Mouse (Mus musculus): ENCODE measurements at regions not wholly inside any gene's neighbourhood (a gene's known extent, or its start where the extent isn't known, plus 50 kb on each side); places are given as distances from the start of the nearest gene placed in this dataset.

DNA sequence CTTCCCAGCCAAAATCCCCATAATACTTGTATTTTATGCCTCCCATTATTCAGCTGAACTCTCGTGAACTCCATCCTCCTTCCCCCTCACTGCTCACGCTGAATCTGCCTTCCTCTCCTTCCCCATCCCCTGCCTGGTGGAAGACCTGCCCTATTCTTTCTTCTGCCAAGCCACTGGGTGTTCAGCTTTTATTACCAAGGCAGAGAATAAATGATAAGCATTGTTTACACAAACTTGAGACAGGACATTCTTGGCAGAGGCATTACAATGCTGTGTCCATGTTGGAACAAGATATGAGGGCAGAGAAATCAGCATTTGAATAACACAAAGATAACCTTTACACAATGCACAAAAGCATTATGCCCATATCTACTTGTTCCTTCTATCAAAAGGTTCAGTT, 80.2 kb downstream of the Dhrs2 start:
- no peak for DNase-seq (ENCODE audit: low spot score)

DNA sequence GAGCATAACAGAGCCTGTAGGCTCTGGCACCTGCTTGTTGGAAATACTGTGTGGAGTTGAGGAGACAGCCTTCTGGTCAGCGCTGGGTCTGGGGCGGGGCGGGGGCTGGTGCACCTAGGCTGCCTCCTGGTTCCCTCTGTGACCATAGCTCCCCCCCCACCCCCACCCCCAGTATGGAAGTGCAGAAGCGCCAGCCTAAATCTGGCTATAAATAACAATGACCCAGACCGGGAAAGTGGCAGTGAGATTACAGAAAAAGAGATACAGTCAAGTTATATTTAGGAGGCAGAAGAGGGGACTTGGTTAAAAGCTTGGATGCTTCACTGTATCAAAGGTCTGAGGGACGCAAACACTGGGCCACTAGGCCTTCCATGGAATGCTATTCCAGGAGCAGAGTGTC, 91.8 kb downstream of the Dhrs2 start:
- DNase-seq (ENCODE audit: low spot score) = no peak

DNA sequence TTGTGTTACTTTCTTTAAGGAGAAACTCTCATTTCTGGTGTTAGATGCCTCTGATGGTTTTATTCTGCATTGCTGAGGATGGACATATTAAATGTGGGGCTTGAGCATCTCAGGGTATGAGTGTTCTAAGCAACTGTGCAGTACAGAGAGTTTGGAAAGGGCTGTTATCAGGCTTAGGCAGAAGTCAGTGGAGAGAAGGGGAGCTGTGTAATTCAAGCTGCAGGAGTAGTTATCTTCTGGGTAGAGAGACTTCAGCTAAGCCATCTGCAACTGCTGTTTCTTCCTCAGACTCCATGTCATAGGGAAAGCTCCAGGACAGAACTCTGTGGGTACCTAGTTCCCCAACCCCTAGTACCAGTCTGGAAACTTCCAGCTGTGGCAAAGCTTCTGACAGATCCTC, 102.1 kb downstream of the Dhrs2 start:
- DNase-seq (ENCODE audit: low spot score) = no peak

DNA sequence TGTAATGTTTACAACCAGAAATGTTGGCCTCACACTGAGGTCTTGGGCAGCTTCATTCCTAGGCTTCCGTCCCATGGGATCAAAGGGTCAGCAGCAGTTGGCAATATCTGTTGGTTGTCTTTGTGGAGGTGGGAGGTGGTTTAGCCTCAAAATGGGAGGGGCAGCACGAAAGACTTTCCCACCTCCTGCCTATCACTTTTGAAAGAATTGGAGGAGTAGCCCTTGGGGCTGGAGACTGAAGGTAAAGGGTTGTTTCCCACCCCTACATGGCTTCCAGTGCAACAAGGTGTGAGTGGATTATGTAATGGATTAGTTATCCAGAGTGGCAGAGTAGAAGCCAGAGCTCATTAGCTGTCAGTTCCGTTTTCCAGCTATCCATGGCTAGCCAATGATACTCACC, 102.5 kb downstream of the Dhrs2 start:
- DNase-seq (ENCODE audit: low spot score) = no peak

DNA sequence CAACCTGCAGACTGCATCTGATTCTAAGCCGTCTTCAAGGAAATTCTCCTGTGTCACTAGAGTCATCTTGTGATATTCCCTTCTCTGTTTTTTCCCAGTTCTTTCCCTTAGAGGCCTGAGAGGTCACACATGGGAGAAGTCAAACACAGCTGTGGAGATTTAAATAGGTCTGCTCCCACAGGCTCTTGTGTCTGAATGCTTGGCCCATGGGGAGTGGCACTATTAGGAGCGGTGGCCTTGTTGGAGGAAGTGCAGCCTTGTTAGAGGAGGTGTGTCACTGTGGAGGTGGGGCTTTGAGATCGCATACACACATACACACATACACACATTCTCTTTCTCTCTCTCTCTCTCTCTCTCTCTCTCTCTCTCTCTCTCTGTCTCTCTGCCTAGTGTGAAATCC, 112.0 kb downstream of the Dhrs2 start:
- no peak for DNase-seq (ENCODE audit: low spot score)

DNA sequence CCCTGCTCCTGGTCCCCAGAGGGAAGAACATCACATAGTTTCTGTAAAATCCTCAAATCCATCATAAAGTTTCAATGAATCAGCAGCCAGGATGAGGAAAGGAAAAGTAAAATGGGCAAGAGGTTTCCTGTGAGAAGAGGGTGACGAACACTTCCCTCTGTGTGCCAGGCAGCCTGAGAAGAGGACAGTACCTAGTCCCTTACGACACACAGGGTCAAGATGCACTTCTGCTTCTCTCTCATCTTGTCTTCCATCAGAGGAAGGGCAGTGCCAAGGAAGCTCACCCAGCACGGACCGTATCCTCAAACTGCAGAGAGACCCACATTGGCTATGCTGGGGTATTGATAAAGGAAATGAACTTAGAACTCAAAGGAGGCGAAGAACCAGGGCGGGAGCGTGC, 112.5 kb downstream of the Dhrs2 start:
- no peak for DNase-seq (ENCODE audit: low spot score)

DNA sequence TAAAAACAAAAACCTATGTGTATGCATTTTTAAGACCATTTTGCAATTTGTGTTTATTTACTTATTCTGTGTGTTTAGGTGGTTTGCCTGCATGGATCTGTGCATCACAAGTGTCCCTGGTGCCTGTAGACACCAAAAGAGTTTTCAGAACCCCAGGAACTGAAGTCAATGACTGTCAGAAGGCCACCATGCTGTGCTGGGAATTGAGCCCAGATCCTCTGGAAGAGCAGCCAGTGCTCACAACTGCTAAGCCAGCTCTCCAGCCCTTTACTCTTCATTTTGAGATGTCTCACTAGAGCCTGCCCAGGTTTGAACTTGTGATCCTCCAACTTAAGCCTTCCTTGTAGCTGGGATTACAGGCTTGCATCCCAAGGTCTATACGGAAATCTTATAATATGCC, 113.8 kb downstream of the Dhrs2 start:
- no peak for DNase-seq (ENCODE audit: low spot score)

DNA sequence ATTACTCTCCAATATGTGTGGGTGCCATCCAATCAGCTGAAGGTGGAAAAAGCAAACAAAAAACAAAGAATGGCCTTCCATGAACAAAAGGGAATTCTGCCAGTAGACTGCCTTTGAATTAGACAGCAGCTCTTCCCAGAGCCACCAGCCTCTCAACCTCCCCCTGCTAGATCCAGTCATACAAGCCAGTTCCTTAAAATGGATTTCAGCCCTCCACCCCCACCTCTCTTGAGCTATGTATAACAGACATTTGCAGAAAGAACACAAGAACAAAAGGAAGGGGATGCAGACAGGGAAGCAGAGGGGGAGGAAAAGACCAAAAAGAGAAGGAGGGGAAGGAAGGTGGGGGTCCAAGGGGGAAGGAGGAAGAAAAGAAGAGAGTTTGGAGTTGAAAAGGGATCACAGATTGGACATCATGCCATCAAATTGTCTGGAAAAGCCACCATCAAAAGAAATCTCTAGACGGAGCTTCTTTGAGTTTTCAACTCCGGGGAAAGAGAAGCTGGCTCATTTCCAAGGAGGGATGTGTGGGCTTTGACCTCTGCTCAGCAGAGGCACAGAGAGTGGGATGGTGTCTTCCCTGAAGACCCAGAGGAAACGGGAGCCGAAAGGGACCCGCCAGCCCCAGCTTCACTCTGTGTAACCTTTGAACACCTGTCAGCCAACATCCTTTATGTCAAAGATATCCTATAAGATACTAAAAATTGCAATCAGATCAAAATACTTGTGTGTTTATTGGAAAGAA, 114.8 kb downstream of the Dhrs2 start:
- DNase-seq (ENCODE audit: low spot score) = no peak

DNA sequence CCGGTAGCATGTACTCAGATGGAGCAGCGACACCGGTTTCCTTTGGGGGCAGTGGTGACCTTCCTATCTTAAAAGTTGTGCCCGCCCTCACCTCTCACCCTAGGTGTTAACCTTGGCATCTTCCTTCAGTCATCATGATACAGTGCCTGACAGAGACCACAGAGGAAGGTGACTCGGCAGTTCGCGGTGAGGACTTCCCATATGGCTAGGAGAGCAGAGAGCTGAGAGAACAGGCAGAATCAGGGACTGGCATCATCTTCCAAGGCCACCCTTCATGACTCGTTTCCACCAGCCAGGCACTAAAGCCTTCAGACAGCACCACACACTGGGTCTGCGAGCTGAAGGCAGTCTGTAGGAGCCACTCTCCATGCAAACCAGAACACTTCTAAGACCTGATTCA, 116.2 kb downstream of the Dhrs2 start:
- no peak for DNase-seq (ENCODE audit: low spot score)

DNA sequence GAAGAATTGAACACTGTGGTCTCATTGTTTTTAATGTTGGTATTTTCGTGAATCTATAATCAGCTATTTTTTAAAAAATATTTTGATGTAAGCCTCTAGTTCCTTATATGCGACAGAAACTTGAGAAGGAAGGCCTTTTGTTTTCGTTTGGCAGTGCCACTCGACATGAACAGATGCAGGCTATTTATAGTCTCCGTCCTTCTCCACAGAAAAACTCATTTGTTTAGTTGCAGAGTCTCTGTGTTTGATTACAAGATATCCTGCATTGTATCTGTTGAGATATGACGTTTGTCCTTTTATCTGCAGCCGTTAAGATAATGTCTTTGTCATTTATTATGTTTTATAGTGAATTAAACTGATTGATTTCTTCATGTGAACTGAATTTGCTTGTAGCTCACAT, 116.7 kb downstream of the Dhrs2 start:
- no peak for DNase-seq (ENCODE audit: low spot score)

DNA sequence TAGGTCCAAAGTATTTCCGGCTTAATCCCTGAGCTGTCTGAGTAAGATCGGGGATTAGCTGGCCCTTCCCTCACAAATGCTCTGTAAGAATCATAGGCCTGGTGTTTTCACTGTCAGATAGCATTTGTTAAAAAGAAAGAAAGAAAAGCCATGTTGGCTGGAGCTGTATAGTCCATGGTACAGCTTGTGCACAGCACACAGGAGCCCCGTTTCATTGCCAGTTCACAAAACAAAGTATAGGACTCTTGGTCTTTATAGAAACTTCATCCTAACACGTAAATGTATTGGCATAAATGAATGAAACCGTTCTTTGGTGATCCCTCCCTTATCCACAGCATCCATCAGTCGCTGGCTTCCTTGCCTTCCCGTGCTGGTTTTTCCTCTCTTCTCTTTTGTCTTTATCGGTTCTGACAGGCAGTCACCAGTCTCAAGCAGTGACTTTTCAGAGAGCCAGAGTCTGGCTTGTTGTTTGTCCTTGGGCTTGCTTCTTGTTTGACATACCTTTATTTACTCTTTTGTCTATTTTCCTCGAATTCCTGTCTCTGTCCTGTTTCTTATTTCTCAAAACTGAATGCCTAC, 117.3 kb downstream of the Dhrs2 start:
- no peak for DNase-seq (ENCODE audit: low spot score)

DNA sequence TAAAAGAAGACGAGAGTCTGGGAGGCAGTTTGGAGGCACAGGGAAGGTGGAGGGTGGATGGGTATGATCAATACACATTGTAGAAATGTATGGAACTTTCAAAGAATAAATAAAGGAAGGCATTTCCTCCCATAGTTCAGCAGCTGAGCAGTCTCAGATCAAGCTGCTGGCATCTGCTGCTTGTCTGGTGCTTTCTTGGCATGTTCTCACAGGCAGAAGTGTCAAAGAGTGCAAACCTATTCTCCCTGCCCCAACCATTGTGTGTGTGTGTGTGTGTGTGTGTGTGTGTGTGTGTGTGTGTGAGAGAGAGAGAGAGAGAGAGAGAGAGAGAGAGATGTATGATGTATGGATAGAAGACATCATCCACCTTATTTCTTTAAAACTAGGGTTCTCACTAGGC, 121.5 kb downstream of the Dhrs2 start:
- DNase-seq (ENCODE audit: low spot score) = no peak

DNA sequence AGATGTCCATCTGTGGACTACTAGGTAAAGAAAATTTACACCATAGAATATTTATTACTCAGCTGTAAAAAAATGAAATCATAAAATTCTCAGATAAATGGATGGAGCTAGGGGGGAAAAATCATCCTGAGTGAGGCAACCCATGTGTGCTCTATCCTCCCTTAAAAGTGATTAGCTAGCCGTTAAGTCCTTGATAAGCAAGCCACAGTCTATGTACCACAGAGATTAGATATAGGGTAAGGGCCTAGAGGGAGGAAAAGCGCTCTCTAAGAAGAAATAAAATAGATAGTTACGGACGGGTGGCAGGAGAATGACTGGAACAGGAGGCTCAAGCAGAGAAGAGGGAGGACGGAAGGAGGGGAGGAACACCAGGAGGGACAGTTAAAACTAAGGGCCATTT, 122.1 kb downstream of the Dhrs2 start:
- DNase-seq (ENCODE audit: low spot score) = no peak

DNA sequence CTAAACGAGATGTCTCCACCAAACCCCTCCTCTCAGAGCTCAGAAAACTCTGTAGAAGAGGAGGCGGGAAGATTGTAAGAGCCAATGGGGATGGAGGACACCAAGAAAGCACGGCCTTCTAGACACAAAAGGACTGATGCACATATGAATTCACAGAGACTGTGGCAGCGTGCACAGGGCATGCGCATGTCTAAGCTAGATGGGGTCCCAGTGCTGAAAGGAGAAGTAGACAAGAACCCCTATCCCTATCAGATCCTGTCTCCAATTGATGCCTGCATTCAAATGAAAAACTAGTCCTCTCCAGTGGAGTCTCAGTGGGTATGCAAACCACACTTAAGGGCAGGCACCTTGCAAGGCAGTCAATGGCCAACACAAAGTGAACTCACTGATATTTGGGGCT, 123.3 kb downstream of the Dhrs2 start:
- no peak for DNase-seq (ENCODE audit: low spot score)

DNA sequence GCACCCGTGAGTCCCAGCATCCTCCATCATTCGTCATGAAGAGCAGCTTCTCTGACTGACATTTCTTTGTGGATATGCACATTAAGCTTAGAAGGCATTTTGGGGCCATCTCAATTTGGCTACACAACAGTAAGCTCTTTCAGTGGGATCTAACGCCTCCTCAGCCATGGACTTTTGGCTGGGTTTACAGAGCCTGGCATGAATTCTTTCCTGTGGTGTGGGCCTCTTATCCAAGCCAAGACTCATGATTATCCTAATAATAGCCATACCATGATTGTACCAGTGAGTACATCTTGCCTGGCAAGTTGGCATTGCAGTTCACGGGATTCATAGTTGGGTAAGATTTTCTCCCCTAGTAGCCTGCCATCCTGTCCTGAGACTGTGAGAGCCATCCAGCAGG, 126.3 kb downstream of the Dhrs2 start:
- DNase-seq (ENCODE audit: low spot score) = no peak

DNA sequence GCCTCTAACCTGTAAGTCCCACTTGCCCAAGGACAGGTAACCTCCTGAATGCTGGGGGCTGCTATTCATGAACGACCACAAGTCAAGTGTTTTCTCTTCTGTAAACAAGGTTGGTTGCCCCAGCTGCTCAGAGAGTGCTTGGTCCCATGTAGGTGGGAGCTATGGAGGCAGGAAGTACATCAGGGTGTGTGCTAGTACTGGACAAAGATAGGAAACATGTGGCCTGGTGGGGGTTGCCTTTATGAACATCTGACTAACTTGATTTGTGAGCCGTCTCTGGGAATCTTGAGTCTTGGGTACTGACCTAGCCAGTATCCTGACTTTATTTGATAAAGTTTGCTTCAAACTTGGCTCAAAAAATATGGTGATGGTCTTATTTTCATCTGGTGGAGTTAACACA, 121.3 kb upstream of the Dhrs4 start:
- no peak for DNase-seq (ENCODE audit: low spot score)

DNA sequence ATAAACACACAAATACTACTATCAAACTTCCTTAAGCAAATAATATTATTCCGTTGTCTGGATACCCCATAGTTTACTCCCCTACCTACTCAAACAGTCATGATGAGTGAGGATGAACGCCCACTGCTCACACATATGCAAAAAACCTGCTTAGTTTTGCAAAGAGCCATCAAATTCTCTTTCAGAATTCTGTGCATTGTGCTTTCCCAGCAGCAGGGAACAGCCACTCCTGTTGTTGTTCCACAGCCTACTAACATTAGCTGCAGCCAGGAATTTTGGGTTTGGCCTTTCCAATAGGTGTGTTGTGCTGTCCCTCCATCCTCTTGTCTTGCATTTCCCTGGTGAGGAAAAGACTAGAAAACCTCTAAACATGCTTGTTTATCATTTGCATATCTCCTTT, 120.1 kb upstream of the Dhrs4 start:
- no peak for DNase-seq (ENCODE audit: low spot score)

DNA sequence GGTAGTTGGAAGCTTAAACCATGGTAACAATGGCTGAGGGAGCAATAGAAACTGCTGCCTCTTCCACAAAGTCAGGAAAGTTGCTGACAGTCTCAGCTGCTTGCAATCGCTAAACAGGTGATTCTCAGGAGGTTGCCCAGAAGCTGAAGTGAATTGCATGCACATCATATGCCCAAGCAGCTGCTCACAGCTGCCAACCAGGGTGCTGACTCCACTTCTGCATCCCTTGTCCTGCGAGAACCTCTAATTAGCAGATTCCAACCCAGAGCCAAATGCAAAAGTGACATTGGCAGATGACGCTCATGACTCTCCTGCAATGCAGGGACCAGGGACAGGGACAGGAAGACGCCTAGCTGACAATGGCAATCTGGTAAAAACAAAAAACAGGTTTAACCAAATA, 116.2 kb upstream of the Dhrs4 start:
- no peak for DNase-seq (ENCODE audit: low spot score)

DNA sequence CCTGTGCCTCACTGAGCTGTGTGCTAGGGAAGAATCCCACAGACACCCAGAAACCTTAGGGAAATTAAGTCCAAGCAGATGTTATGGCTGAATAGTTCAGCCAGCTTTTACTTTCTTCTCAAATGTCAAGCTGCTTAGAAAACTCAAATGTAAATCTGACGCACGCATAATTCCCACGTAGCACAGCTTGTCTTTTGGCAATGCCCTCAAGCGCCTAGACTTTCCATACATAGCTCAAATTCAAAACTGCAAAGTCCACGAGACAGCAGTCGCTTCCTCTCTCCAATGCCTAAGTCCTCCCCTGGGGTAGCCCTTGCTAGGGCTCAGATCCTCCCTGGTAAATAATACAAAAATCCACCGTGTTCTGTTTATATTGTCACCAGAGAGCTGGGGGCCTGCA, 115.8 kb upstream of the Dhrs4 start:
- DNase-seq (ENCODE audit: low spot score) = no peak

DNA sequence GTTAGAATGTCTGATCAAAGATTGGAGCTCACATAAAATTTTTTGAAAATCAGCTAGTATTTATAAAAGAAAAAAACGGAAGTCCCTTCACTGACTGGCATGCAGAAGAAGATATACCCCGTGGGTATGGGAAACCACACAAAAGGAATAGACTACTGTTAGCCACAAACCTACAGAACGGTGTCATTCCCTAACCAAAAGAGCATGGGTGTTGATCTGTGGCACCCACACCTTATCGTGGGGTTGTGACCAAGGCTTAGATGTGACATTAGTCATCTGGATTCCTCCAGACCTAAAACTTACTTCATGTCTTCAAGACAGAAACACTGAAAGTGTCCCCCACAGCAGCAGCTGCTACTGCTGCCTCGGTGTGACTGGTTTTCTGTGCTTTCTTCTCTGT, 108.2 kb upstream of the Dhrs4 start:
- DNase-seq (ENCODE audit: low spot score) = no peak

DNA sequence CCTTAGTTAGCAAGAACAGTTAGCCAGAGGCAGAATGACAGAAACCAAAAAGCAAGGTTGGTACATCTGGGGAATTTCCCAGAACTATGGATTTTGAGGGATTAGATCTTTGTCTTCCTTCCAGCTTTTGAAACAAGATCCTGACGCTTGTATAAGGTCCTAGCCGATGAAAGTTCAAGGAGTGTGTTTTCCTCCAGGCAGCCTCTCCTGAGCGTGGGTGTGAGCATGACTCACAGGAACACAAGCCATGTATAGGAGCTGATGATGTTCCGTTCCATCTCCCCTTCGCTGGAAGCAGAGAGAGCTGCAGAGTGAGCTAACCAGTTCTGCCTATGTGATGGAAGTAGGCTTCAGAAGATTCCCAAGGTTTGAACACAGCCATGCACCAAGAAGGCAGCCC, 105.6 kb upstream of the Dhrs4 start:
- DNase-seq (ENCODE audit: low spot score) = no peak

DNA sequence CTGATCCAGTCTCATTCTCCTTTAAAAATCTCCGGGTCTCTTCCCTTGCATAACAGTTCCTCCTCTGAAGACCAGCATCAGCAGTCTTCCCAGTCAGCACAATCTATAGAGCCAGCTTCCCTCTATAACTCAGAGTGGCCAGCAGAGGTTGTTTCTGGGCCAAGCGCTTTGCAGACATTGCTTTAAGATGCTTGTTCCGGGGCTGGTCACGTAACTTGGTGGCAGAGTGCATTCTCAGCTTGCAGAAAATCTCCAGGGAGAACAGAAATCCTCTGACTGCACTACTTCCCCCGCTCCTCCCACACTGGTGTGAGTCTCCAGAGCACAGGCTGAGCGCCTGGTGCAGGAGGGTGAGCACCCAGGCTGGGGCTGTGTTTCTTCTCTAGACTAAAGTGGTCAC, 91.8 kb upstream of the Dhrs4 start:
- peak; percentile 50 for DNase-seq (ENCODE audit: low spot score)

DNA sequence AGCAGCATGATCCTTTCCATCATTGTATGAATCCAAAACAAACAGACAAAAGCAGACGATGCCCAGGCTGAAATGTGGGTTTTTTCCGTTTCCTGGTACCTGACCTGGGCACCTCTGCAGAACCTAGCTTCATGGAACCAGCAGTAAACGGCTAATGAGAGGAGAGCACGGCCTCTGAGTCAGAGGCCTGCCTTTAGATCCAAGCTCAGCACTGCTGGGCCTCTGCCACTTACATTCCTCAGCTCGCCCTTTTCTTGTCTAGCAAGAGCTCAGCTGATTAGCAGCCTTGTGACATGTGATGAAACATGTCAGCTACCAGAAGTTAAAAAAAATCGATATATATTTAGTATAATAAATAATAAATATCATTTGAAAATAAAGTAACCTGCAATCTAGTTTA, 91.2 kb upstream of the Dhrs4 start:
- DNase-seq (ENCODE audit: low spot score) = no peak

DNA sequence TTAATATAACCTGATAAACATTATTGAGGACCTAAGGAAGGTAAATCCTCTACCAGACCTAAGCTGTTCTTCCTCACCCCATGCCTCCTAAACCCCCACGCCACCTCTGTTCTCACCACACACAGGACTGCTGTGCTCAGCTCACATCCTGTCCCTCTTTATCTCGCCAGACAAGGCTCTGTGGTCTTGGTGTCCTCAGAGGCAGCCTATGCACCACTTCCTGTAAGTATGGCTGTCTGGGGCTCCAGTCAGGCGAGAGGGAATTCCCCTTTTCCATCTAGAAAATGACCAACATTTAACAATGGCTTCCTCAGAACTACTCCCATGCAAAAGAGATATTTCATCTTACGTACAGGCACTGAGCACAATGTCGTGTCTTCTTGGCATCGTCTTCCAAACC, 86.2 kb upstream of the Dhrs4 start:
- no peak for DNase-seq (ENCODE audit: low spot score)

Data from testis, postnatal 10 days (tissue).